Mouse (Mus musculus): ENCODE results near the gene Ubxn7.
"Not testable (repeated sequence)": the region's sequence is repeated elsewhere in the genome, so short reads cannot be mapped to it uniquely, and the experiment has no call there.

Ubxn7 gene

GRCm38 (mm10) chr16:32332040-32332555, at the start of gene Ubxn7:
Gene Ubxn7 (plus strand): TSS chr16:32332257.
- peak; percentile 90 for DNase-seq (ENCODE audit: low read depth, low spot score)

- no peak for DNase-seq (ENCODE audit: low read depth, low spot score)
These were observed 49.4 kb upstream of the Ubxn7 start for GRCm38 (mm10) chr16:32282608-32283007.

- DNase-seq (ENCODE audit: low read depth, low spot score) = no peak
These were observed 40.2 kb upstream of the Ubxn7 start for GRCm38 (mm10) chr16:32291821-32292220.

DNA sequence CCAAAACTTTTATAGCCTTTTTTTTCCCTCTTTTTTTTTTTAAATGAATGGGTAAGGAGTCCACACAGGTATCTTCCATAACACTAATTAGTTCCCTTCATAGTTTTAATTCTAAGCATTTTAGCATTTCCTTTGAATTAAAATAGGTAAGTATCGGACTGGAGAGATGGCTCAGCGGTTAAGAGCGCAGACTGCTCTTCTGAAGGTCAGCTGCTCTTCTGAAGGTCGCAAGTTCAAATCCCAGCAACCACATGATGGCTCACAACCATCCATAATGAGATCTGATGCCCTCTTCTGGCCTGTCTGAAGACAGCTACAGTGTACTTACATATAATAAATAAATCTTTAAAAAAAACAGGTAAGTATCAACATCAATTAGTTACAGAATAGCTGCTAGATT, 32.4 kb upstream of the Ubxn7 start:
- DNase-seq (ENCODE audit: low read depth, low spot score) = not testable (repeated sequence)

- peak; percentile 40 for DNase-seq (ENCODE audit: low read depth, low spot score)
These were observed 29.0 kb upstream of the Ubxn7 start for GRCm38 (mm10) chr16:32303046-32303445.

DNA sequence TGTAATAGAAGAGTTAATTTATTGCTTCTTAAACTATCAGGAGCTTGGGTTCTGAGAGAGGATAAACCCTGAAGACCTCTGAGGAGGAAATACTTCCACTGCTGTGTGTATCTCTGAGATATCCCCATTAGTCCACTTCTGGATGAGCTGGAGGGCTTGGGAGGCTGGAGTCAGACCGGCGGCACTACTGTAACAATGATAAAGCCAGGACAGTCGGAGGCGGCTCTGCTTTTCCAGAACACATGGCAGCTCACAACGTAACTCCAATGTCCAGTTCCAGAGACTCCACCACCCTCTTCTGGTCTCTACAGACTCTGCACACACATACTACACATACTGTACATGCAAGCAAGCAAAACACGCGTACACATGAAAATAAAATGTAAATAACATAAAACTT, 28.2 kb upstream of the Ubxn7 start:
- DNase-seq (ENCODE audit: low read depth, low spot score) = no peak

GRCm38 (mm10) chr16:32311970-32312369, 20.1 kb upstream of the Ubxn7 start:
- DNase-seq (ENCODE audit: low read depth, low spot score) = no peak

GRCm38 (mm10) chr16:32312386-32312785, 19.7 kb upstream of the Ubxn7 start:
- DNase-seq (ENCODE audit: low read depth, low spot score) = no peak

DNA sequence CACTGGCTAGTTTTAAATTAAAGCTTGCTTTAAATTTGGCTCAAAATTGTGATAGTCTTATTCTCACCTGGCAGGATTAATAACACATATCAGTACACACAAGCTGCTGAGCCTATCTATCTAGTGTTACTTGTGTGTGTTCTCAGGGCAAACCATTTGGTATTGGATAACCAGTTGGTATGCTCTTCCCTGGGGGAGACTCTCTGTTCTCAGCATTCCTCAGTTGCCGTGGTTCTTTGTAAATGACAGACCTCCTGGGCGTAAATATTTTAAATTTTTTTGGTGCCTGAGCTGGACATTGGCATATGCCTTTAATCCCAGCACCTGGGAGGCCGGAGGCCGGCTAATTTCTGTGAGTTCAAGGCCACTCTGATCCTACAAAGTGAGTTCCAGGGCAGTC, 19.2 kb upstream of the Ubxn7 start:
- DNase-seq (ENCODE audit: low read depth, low spot score) = no peak

GRCm38 (mm10) chr16:32316601-32317000, 15.5 kb upstream of the Ubxn7 start:
- DNase-seq (ENCODE audit: low read depth, low spot score) = no peak

- no peak for DNase-seq (ENCODE audit: low read depth, low spot score)
These were observed 8.1 kb upstream of the Ubxn7 start for GRCm38 (mm10) chr16:32323953-32324352.

- DNase-seq (ENCODE audit: low read depth, low spot score) = no peak
These were observed 984 bp upstream of the Ubxn7 start for GRCm38 (mm10) chr16:32330876-32331670.

DNA sequence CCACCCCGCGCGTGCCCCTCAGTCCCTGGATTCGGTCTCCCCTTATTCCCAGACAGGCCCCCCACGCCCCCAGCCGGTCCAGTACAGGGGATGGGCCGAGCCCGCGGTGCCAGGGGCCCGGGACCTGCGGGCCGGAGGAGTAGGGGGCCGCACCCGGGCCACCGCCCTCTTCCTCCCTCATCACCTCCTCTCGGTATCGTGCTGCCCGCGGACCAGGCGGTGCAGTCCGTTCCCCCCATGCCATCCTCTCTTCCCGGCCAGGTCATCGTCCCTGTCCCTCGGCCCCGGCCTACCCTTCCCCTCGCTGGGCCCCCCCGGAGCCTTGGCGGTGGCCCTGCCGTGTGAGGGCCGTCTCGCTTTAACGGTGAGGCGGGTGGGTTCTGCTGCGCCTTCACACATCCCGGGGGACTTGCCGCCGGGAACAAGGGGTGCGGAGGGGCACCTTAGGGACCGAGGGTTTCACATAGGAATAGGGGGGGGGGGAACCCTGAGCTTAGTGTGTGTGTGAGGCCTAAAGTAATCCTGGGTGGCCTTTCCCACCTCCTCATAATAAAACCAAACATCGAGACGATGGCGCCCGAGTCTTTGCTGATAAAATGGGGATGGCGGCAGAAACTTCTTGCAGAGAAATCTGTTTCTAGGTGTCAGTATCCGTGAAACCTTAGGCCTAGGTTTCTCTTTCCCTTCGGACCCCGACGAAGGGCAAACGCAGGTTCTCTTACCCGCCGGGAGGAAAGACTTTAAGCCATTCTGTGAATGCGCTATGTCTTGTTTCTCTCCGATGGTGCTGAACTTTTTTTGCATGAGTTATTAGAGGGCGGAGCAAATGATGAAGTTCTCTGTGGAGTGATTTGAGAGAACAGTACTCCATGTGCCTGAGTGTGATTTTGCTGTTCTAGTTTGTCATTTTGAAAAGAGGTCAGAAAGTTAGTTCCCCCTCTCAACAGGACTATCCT, 777 bp downstream of the Ubxn7 start:
- no peak for DNase-seq (ENCODE audit: low read depth, low spot score)

DNA sequence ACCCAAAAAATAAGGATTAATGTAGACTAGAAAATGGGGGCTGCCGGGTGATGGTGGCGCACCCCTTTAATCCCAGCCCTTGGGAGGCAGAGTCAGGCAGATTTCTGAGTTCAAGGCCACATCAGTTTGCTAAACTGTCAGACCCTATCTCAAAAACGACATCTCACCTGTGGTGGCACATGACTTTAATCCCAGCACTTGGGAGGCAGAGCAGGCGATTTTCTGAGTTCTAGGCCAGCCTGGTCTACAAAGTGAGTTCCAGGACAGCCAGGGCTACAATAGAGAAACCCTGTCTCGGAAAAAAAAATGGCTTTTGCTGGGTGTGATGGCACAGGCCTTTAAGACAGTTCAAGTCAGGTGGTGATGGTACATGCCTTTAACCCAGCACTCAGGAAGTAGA, 3.1 kb downstream of the Ubxn7 start:
- DNase-seq (ENCODE audit: low read depth, low spot score) = no peak

GRCm38 (mm10) chr16:32336026-32336780, 4.1 kb downstream of the Ubxn7 start:
- no peak for DNase-seq (ENCODE audit: low read depth, low spot score)

- no peak for DNase-seq (ENCODE audit: low read depth, low spot score)
These were observed 4.9 kb downstream of the Ubxn7 start for GRCm38 (mm10) chr16:32337001-32337400.

DNA sequence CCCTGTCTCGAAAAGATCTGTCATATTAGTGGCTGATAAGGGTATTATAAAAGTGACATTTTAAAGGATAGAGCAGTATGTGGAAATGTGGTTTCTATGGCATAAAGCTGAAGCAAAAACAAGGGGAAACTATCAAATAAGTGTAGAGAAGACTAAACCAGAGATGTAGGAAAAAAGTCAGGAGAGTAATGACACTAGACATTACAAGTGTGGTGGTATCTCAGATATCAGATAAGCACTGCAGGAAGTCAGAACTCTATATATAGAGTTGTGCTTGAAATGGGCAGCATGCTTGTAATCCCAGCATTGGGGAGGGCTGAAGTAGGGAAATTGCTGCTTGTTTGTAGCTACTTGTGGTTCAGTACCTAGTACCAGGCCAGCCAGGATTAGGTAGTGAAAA, 8.4 kb downstream of the Ubxn7 start:
- DNase-seq (ENCODE audit: low read depth, low spot score) = no peak

DNA sequence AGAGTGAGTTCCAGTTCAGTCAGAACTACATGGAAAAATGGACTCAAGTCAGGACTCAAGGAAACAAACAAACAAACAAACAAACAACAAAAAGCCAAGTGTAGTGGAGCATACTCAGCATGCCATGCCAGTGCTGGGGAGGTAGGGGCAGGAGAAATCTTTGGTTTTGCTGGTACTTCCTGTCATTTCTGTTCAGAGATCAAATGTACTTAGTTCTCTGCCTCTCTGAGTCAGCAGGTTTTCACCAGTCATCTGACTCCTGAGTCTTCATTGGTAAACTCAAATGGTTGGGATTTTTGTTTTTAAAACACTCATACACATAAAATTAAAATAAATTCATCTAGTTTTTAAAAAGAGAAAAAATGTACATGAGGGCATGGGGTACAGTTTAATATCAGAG, 13.5 kb downstream of the Ubxn7 start:
- DNase-seq (ENCODE audit: low read depth, low spot score) = no peak

- no peak for DNase-seq (ENCODE audit: low read depth, low spot score)
These were observed 18.7 kb downstream of the Ubxn7 start for GRCm38 (mm10) chr16:32350776-32351175.

DNA sequence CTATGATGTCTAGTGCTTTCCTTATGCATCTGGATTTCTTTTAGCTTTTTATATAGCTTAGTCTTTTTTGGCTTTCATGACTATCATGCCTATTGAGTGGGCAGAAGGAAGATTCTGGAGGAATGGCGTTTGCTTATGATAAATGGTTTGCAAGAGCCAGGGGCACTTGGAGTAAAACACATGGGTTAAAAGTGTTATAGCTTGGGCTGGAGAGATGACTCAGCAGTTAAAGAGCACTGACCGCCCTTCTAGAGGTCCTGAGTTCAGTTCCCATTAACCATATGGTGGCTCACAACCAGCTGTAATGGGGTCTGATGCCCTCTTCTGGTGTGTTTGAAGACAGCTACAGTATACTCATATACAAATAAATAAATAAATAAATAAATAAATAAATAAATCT, 31.5 kb downstream of the Ubxn7 start:
- DNase-seq (ENCODE audit: low read depth, low spot score) = no peak

DNA sequence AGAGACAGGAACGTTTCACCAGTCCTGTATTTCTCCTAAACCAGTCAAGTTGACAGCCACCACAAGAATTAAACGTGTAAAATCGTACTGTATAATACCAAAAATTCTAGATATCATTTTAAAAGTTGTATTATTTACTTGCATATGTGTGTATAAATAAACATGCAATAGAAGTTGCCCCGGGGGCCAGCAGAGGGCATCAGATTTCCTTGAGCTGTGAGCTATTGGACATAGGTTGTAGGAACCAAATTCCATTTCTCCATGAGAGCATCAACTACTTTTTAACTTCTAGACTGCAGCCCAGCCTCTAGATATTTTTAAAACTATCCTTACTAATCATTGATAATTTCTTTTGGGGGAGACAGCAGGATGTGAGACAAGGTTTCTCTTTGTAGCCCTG, 39.3 kb downstream of the Ubxn7 start:
- no peak for DNase-seq (ENCODE audit: low read depth, low spot score)

DNA sequence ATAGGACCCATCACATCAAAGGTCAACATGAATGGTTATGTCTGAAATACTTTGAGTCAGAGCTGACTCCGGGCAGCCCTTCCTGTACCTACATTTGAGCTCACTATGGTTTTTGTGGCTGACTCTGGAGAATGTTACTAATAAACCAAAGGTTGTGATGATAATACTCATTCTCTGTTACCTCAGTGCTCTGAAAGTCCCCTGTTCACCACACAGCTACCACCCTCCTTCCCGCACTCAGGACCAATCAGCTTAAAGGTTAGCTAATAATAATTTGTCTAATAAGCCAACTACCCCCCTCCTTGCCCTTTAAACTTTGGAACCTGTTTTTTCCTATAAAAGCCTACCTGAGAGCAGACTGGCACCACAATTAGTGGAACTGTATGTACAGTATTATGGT, 47.5 kb downstream of the Ubxn7 start:
- DNase-seq (ENCODE audit: low read depth, low spot score) = no peak

Measured in WW6 (cell line).